Mouse (Mus musculus): ENCODE measurements around the gene Fcgr3.
A peak's percentile ranks its signal among the peaks of the same experiment; 100 is the strongest.

DNA sequence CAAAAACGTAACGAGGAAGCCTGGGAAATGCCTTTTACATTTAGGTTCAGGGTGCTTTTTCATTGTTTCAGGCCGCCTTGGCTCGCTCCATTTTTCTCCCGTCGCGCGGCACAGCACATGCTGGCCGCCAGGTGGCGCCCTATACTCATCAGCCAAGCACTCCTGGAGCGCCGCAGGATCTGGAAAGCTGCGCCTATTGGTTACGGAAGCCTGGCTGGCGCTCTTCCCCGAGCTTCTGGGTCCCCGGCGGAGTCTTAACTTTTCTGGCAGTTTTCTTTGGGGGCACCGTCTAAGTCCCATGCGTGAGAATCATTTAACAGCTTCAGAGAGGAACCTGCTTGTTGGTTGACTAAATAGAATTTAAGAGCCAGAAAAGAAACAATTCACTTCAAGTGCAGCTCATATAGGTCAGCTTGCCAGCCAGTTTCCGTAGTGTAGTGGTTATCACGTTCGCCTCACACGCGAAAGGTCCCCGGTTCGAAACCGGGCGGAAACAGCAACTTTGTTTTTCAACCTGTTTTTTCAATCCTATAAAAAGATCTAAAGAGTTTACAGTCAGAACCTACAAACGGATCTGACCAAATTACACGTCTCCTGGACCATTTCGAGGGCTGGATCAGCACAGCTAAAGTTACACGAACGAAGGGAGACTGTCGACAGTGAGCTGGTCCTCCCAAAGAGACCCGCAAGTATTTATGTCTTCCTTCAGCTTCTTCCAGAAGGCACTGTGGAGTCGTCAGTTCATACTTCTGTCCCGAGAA lies 46.5 kb upstream of the Fcgr3 start:
- TF ChIP-seq POLR2A (IDR thresholded peaks at IDR 0.05; ENCODE audit: borderline replicate concordance, extremely low read depth, low read depth, low read length) = no peak
- peak; percentile 83 for TF ChIP-seq CTCF (IDR thresholded peaks at IDR 0.05; ENCODE audit: insufficient read depth, low read length)
